Mouse (Mus musculus) CD4-positive, CD25-positive, alpha-beta regulatory T cell, adult 2 months (primary cell): ENCODE results near the gene Gk2.

ENCODE experiments used
- DNase-seq: peaks from one replicate; pipeline ENCODE4 v3.0.0-alpha.2; 2012; ENCODE audit warnings: low read depth, low spot score

Gk2 gene

DNA sequence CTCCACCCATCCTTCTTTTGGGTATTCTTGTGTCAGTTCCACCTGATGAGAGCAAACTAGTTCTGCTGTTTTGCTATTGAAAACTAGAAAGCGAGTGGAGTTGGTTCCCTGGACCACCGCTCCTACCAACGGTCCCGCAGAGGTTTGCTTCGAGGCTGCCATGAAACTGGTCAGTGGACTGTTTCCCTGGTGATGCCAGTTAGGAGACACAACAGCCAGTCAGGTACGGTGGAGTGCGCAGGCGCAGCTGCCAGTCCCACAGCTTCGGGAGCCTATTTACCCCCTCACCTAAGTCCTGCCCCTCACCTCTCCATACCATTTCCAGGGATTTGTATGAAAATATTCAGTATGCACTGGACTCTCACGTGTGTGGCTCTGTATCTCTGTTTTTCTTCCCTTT lies at the start of gene Gk2:
Gk2 (minus strand) TSS at position 206 of the 400 bp plus-strand sequence.
- DNase-seq: no peak

- DNase-seq: no peak
Observed at GRCm38 (mm10) chr5:97498041-97498440, 41.2 kb upstream of the Gk2 start.

GRCm38 (mm10) chr5:97495488-97496092 lies 38.8 kb upstream of the Gk2 start:
- DNase-seq: no peak

GRCm38 (mm10) chr5:97493421-97493820 lies 36.6 kb upstream of the Gk2 start:
- DNase-seq: no peak

- no peak for DNase-seq
Observed at GRCm38 (mm10) chr5:97486141-97486540, 29.3 kb upstream of the Gk2 start.

GRCm38 (mm10) chr5:97479991-97480390 lies 23.2 kb upstream of the Gk2 start:
- DNase-seq: no peak

- DNase-seq: no peak
Observed at GRCm38 (mm10) chr5:97467246-97467645, 10.4 kb upstream of the Gk2 start.

- no peak for DNase-seq
Observed at GRCm38 (mm10) chr5:97466430-97467158, 9.8 kb upstream of the Gk2 start.

DNA sequence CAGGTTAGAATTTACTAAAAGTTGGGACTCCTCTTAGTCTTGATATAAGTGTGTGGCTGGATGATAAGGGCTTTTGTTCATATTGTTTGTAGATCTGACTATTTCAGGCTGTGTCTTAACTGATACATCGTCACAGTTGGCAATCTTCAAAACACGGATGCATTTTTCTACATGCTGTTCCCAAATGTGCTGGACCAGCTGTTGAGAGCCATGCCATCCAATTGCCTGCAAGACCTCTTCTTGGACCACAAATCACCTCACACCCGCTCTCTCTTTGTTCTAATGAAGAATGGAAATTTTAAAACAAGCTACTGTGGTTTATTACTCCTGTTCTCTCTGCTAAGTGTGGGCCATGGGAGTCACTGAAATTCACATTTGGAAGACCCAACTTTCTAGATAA lies 9.1 kb upstream of the Gk2 start:
- DNase-seq: no peak

- no peak for DNase-seq
Observed at GRCm38 (mm10) chr5:97462856-97463255, 6.0 kb upstream of the Gk2 start.

GRCm38 (mm10) chr5:97451451-97451850 lies 5.4 kb downstream of the Gk2 start:
- no peak for DNase-seq

DNA sequence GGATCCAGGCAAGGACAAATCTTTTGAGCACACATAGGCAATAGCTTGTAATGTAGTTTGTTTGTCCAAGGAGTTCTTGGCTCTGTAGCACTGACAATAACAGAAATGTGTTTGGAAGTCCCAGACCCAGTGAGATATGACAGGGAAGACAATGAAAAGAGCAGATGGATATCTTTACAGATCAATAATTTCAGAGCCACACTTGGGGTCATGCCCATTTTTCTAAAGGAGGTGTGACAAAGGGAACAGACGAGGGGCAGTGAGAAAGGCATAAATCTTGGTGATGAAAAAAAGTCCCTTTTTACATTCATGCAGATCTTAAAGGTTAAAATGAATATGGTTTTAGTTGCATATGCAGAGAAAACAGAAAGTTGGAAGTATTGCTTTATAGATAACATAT lies 12.6 kb downstream of the Gk2 start:
- DNase-seq: no peak

DNA sequence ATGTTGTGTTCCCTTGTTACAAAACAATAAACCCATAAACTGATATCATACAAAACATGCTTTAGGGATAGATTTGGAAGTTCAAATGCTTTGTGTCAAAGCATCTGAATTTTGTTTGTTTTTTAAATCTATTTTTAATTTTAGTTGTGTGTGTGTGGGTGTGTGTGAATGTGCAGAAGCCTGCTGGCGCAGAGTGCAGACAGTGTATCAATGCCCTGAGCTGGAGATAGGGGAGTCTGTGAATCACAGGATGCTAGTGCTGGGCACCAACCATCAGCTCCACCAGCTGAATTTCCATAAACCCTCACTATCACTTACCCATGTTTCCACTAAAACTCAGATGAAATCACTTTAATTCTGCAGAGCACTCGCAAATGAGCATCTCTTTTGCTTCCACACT lies 24.3 kb downstream of the Gk2 start:
- no peak for DNase-seq

- no peak for DNase-seq
Observed at GRCm38 (mm10) chr5:97429976-97430375, 26.8 kb downstream of the Gk2 start.

GRCm38 (mm10) chr5:97421669-97422068 lies 35.2 kb downstream of the Gk2 start:
- DNase-seq: no peak

DNA sequence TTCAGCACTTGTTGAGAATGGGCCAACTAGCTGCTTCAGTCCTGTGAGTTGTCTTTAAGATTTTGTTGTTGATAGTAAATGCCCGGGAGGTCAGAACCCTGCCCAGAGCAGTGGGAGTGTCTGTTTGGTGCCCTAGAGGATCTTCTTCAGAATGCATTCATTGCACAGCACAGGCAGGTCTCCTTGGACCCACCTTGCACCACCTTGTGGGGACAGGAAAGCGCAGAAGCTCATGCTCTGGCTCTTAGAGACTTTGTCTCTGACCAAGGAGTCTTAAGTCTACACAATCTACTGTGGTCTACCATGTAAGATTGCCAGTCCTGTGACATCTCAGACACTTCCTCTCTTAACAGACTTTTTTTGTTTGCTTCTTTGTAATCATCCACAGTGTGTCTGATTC lies 39.6 kb downstream of the Gk2 start:
- DNase-seq: no peak

- no peak for DNase-seq
Observed at GRCm38 (mm10) chr5:97415837-97416236, 41.0 kb downstream of the Gk2 start.

DNA sequence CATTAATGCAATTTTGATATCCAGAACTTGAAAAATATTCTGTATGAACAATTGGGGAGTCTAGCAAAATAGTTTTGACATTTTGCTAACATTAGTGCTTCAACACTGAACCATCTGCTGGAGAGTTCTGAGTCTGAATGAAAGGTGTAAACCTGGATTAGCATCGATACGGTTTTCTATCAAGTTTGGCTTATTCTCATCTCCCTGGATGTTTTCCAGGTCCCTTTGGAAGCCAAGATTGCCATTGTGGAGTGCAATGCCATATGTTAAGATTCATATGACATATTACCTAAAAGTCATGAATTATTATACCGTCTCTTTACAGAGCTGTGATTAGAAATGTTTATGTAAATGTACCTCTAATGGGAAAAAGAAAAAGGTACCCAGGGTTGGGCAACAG lies 43.1 kb downstream of the Gk2 start:
- DNase-seq: no peak

GRCm38 (mm10) chr5:97410190-97410589 lies 46.6 kb downstream of the Gk2 start:
- no peak for DNase-seq

DNA sequence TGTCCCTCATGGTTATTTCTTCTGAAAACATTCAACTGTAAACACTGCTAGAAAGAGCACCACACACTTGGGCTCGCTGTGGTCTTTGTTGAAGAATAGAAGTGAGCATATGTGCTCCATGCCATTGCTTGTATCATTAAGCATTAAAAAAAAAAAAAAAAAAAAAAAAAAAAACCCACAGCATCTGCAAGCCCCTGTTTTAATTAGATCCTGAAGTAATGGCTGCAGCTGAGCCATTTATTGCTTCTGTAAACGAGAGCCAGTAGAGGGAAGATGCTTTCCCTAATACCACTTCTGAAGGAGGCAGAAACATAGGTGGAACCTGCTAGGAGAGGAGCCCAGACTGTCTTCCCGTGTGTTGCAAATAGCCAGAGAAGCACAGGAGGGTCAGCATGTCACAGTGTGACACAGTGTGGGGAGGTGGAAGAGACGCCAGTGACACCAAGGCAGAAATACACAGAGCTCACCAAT lies 47.6 kb downstream of the Gk2 start:
- DNase-seq: no peak
